Mouse (Mus musculus) erythroblast, adult 5-6 weeks (primary cell): Measurements from ENCODE around the gene Oit3. TPM values are rescaled to one million over a fixed set of nuclear protein-coding genes. Genes with fewer than 3 reads are reported as not detected.

ENCODE experiments used
- ATAC-seq: replicated peaks from 2 replicates; pipeline ENCODE4 v1.8.0; 2016; ENCODE audit warnings: moderate number of reproducible peaks, mild to moderate bottlenecking, moderate TSS enrichment, inconsistent platforms; ENCODE audit not compliant: poor library complexity, low FRiP score, severe bottlenecking
- total RNA-seq, 2 experiments: library from RNA; stranded (forward) in 1 of 2; stranded (reverse) in 1 of 2; fragments of 150-400 nt in 1 of 2; fragments of 200-764, 138-1000 nt in 1 of 2; gene quantifications; 2 replicates each; pipeline versions ENCODE4 v1.2.3 to v1.2.4; 2015 to 2017; ENCODE audit warnings: low replicate concordance in 2 of 2

Oit3 gene
- total RNA-seq, 2 experiments from 2014 or later, result not detected

DNA sequence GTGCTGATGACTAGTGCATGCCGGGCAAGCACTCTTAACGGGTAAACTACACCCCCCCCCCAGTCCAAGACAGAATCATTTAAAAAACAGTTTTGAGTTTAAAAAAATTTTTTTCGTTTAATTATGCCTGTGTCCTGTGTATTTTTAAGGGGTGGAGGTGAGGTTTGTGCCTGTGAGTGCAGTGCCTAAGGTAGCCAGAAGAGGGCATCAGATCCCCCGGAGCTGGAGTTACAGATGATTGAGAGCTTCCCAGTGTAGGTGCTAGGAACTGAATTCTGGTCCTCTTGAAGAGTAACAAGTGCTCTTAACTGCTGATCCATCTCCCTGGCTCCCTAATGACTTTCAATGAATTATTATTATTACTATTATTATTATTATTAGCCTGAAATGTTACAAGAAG, 62.9 kb downstream of the Oit3 start:
- 0 out of 2 replicates have a peak, but pooled peaks have one; percentile 50 for ATAC-seq

DNA sequence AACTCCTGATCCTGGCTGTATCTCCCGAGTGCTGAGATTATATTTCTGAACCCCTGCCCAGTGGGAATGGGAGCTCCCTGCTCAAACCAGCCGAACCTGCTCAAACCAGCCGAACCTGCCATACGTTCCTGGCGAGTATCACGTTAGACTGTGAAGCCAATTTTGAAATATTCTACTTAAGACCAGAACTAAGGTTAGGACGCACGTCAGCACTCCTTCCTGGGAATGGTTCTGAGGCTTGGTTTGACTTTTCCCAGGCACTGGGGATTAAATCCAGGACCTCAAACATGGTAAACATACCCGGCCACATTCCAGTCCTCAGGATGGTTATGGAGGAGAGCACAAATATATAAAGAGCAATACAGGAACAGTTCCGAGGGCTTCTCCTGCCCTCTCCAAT, 63.7 kb downstream of the Oit3 start:
- no peak for ATAC-seq

Other genes starting within 250 kb of the Oit3 start
- 1.7 and 2.3 TPM in 2 replicates for gene Sept10, start 219.9 kb downstream of the Oit3 start, total RNA-seq (2015; ENCODE audit: low replicate concordance)
- gene Sept10, start 219.9 kb downstream of the Oit3 start, total RNA-seq (2017; ENCODE audit: low replicate concordance), result 3.2 and 4.8 TPM in 2 replicates
- gene Sowahc, start 219.8 kb downstream of the Oit3 start, total RNA-seq (2015; ENCODE audit: low replicate concordance), result 5.6 and 6.5 TPM in 2 replicates
- gene Sowahc, start 219.8 kb downstream of the Oit3 start, total RNA-seq (2017; ENCODE audit: low replicate concordance), result 3.9 and 5.9 TPM in 2 replicates
- 3.5 and 6.9 TPM in 2 replicates for gene P4ha1, start 118.5 kb downstream of the Oit3 start, total RNA-seq (2015; ENCODE audit: low replicate concordance)
- 7.7 and 12.3 TPM in 2 replicates for gene P4ha1, start 118.5 kb downstream of the Oit3 start, total RNA-seq (2017; ENCODE audit: low replicate concordance)
- gene Gm10273, start 46.1 kb downstream of the Oit3 start, total RNA-seq (2015; ENCODE audit: low replicate concordance), result 2.3 and 13.4 TPM in 2 replicates
- gene Gm10273, start 46.1 kb downstream of the Oit3 start, total RNA-seq (2017; ENCODE audit: low replicate concordance), result 14.7 and 49.6 TPM in 2 replicates
- gene Pla2g12b, start 38.1 kb downstream of the Oit3 start, total RNA-seq (2015; ENCODE audit: low replicate concordance), result not detected in 2 replicates
- gene Pla2g12b, start 38.1 kb downstream of the Oit3 start, total RNA-seq (2017; ENCODE audit: low replicate concordance), result not detected in 2 replicates
- gene Gm10322, start 174.3 kb upstream of the Oit3 start, total RNA-seq (2015; ENCODE audit: low replicate concordance), result not detected in 2 replicates
- gene Gm10322, start 174.3 kb upstream of the Oit3 start, total RNA-seq (2017; ENCODE audit: low replicate concordance), result not detected in 2 replicates
- gene Mcu, start 174.9 kb upstream of the Oit3 start, total RNA-seq (2015; ENCODE audit: low replicate concordance), result 10.0 and 19.2 TPM in 2 replicates
- gene Mcu, start 174.9 kb upstream of the Oit3 start, total RNA-seq (2017; ENCODE audit: low replicate concordance), result 9.2 and 16.2 TPM in 2 replicates